Mouse (Mus musculus) frontal cortex, postnatal 36 days (tissue): ENCODE results near the gene Ssh1.

Source experiments
- DNase-seq, 2 experiments: peaks; one replicate each; pipeline ENCODE4 v3.0.0; 2022; ENCODE audit warnings: low spot score in 2 of 2

The Ssh1 gene

GRCm38 (mm10) chr5:113966452-113967150, 27.1 kb downstream of the Ssh1 start:
- DNase-seq, result no peak

GRCm38 (mm10) chr5:113965659-113966185, 28.0 kb downstream of the Ssh1 start:
- DNase-seq, result no peak

- no peak for DNase-seq
These were observed 28.7 kb downstream of the Ssh1 start for GRCm38 (mm10) chr5:113964972-113965371.

GRCm38 (mm10) chr5:113961776-113962175, 31.9 kb downstream of the Ssh1 start:
- no peak for DNase-seq

- DNase-seq, result no peak
These were observed 33.3 kb downstream of the Ssh1 start for GRCm38 (mm10) chr5:113960416-113960815.

- no peak for DNase-seq
These were observed 34.7 kb downstream of the Ssh1 start for GRCm38 (mm10) chr5:113959039-113959438.

- peak; percentile 70 to 76 for DNase-seq
These were observed 37.2 kb downstream of the Ssh1 start for GRCm38 (mm10) chr5:113956510-113956909.

- DNase-seq, result no peak
These were observed 38.0 kb downstream of the Ssh1 start for GRCm38 (mm10) chr5:113955691-113956090.

- no peak for DNase-seq
These were observed 38.4 kb downstream of the Ssh1 start for GRCm38 (mm10) chr5:113955281-113955680.

GRCm38 (mm10) chr5:113954421-113954820, 39.3 kb downstream of the Ssh1 start:
- peak; percentile 81 to 88 for DNase-seq

GRCm38 (mm10) chr5:113952519-113952918, 41.2 kb downstream of the Ssh1 start:
- DNase-seq, result no peak

- DNase-seq, result no peak
These were observed 42.0 kb downstream of the Ssh1 start for GRCm38 (mm10) chr5:113951693-113952071.

GRCm38 (mm10) chr5:113950786-113951692, 42.7 kb downstream of the Ssh1 start:
- no peak for DNase-seq

- no peak for DNase-seq
These were observed 43.6 kb downstream of the Ssh1 start for GRCm38 (mm10) chr5:113950133-113950532.

- DNase-seq, result no peak
These were observed 46.4 kb downstream of the Ssh1 start for GRCm38 (mm10) chr5:113947280-113947679.

- no peak for DNase-seq
These were observed 48.6 kb downstream of the Ssh1 start for GRCm38 (mm10) chr5:113945126-113945525.

GRCm38 (mm10) chr5:113943328-113943727, 50.4 kb downstream of the Ssh1 start:
- DNase-seq, result no peak

- DNase-seq, result no peak
These were observed 51.1 kb downstream of the Ssh1 start for GRCm38 (mm10) chr5:113942580-113942979.

- no peak for DNase-seq
These were observed 54.3 kb downstream of the Ssh1 start for GRCm38 (mm10) chr5:113939263-113939900.

- DNase-seq, result no peak
These were observed 56.0 kb downstream of the Ssh1 start for GRCm38 (mm10) chr5:113937650-113938049.

- DNase-seq, result no peak
These were observed 59.8 kb downstream of the Ssh1 start for GRCm38 (mm10) chr5:113933889-113934288.

GRCm38 (mm10) chr5:113933480-113933879, 60.2 kb downstream of the Ssh1 start:
- no peak for DNase-seq
